Mouse (Mus musculus): ENCODE data around the gene Ttc34.
A peak's percentile ranks its signal among the peaks of the same experiment; 100 is the strongest.

The Ttc34 gene

GRCm38 (mm10) chr4:154897676-154898465 is 60.6 kb downstream of the Ttc34 start:
- no peak for DNase-seq

GRCm38 (mm10) chr4:154898506-154899446 is 61.5 kb downstream of the Ttc34 start, which contains the start of gene Fam213b:
Gene Fam213b, minus strand, starts transcription at chr4:154899135.
- DNase-seq: peak; percentile 80

GRCm38 (mm10) chr4:154902371-154902770 is 65.1 kb downstream of the Ttc34 start:
- no peak for DNase-seq

- DNase-seq: peak; percentile 88
Observed at GRCm38 (mm10) chr4:154904185-154905071, 67.2 kb downstream of the Ttc34 start.

GRCm38 (mm10) chr4:154907833-154908232 is 70.6 kb downstream of the Ttc34 start:
- DNase-seq: peak; percentile 70

- no peak for DNase-seq
Observed at GRCm38 (mm10) chr4:154908490-154908889, 71.2 kb downstream of the Ttc34 start.

- DNase-seq: no peak
Observed at GRCm38 (mm10) chr4:154910606-154911522, 73.6 kb downstream of the Ttc34 start.

GRCm38 (mm10) chr4:154911644-154912043 is 74.4 kb downstream of the Ttc34 start:
- no peak for DNase-seq

- DNase-seq: no peak
Observed at GRCm38 (mm10) chr4:154913845-154914244, 76.6 kb downstream of the Ttc34 start.

GRCm38 (mm10) chr4:154914252-154914651 is 77.0 kb downstream of the Ttc34 start:
- no peak for DNase-seq

- no peak for DNase-seq
Observed at GRCm38 (mm10) chr4:154914707-154915106, 77.4 kb downstream of the Ttc34 start.

GRCm38 (mm10) chr4:154915286-154915685 is 78.0 kb downstream of the Ttc34 start:
- no peak for DNase-seq

GRCm38 (mm10) chr4:154916662-154917061 is 79.4 kb downstream of the Ttc34 start:
- DNase-seq: no peak
